Mouse (Mus musculus): ENCODE data around the gene Usp4. TPM values are rescaled to one million over a fixed set of nuclear protein-coding genes. Genes with fewer than 3 reads are reported as not detected.

The Usp4 gene
- polyA plus RNA-seq (2015; fragmentation: Nextera tagmentation; extraction: Ambion mirVana), result 113 and 119 TPM in 2 replicates

GRCm38 (mm10) chr9:108347540-108348289 lies at the start of gene Usp4:
Gene Usp4 (plus strand): TSS chr9:108347853.
- Histone ChIP-seq H3K9ac (replicated peaks; ENCODE audit: low read length) (peak within 1 kb of the TSS; percentile 75), H3K27ac (ENCODE audit: low read length) (peak within 1 kb of the TSS; percentile 96), H3K4me3 (ENCODE audit: low read length) (peak within 1 kb of the TSS; percentile 63), H3K4me2 (replicated peaks; ENCODE audit: low read depth, low read length) (peak within 1 kb of the TSS; percentile 80), H3K27me3 (ENCODE audit: insufficient read depth, low read length) (no peaks in the 10 kb centered on the region), H3K4me1 (ENCODE audit: insufficient read depth, low read length) (peaks cover 21% of the 10 kb centered on the region), H3K9me3 (ENCODE audit: low read length) (no peaks in the 10 kb centered on the region), H3K36me3 (ENCODE audit: insufficient read depth, low read length) (peaks cover 23% of the 10 kb centered on the region)
- under 1% methylated on average over 69 of the region's 75 CpGs for WGBS
- ATAC-seq (ENCODE audit: low FRiP score, low TSS enrichment), result peak; percentile 96

- 73% methylated on average over 3 of the region's 3 CpGs for WGBS
- Histone ChIP-seq H3K4me3 (ENCODE audit: low read length) (no peak overlapping the region), H3K27ac (ENCODE audit: low read length) (no peak overlapping the region), H3K4me1 (ENCODE audit: insufficient read depth, low read length) (peaks cover 11% of the 10 kb centered on the region), H3K4me2 (replicated peaks; ENCODE audit: low read depth, low read length) (no peak overlapping the region), H3K9ac (replicated peaks; ENCODE audit: low read length) (no peak overlapping the region), H3K9me3 (ENCODE audit: low read length) (no peaks in the 10 kb centered on the region), H3K36me3 (ENCODE audit: insufficient read depth, low read length) (peaks cover 22% of the 10 kb centered on the region), H3K27me3 (ENCODE audit: insufficient read depth, low read length) (no peaks in the 10 kb centered on the region)
- no peak for ATAC-seq (ENCODE audit: low FRiP score, low TSS enrichment)
Observed at GRCm38 (mm10) chr9:108301853-108302252, 45.8 kb upstream of the Usp4 start.

GRCm38 (mm10) chr9:108304716-108305115 lies 42.9 kb upstream of the Usp4 start:
- WGBS, result 84% methylated on average over 4 of the region's 4 CpGs
- Histone ChIP-seq H3K4me3 (ENCODE audit: low read length) (peak overlapping the region; percentile 92), H3K27ac (ENCODE audit: low read length) (no peak overlapping the region)

GRCm38 (mm10) chr9:108305170-108305569 lies 42.5 kb upstream of the Usp4 start:
- Histone ChIP-seq H3K4me2 (replicated peaks; ENCODE audit: low read depth, low read length) (peak overlapping the region; percentile 88), H3K27me3 (ENCODE audit: insufficient read depth, low read length) (no peaks in the 10 kb centered on the region), H3K4me1 (ENCODE audit: insufficient read depth, low read length) (peaks cover 35% of the 10 kb centered on the region), H3K4me3 (ENCODE audit: low read length) (peak overlapping the region; percentile 92), H3K9me3 (ENCODE audit: low read length) (no peaks in the 10 kb centered on the region), H3K9ac (replicated peaks; ENCODE audit: low read length) (peak overlapping the region; percentile 81), H3K27ac (ENCODE audit: low read length) (peak overlapping the region; percentile 100), H3K36me3 (ENCODE audit: insufficient read depth, low read length) (peaks cover 22% of the 10 kb centered on the region)
- no peak for ATAC-seq (ENCODE audit: low FRiP score, low TSS enrichment)
- WGBS, result 0% methylated on average over 1 of the region's 1 CpGs

More at GRCm38 (mm10) chr9:108304716-108305115, 42.9 kb upstream of the Usp4 start:
- Histone ChIP-seq H3K36me3 (ENCODE audit: insufficient read depth, low read length) (peaks cover 22% of the 10 kb centered on the region), H3K4me2 (replicated peaks; ENCODE audit: low read depth, low read length) (peak overlapping the region; percentile 88), H3K4me1 (ENCODE audit: insufficient read depth, low read length) (peaks cover 31% of the 10 kb centered on the region), H3K9me3 (ENCODE audit: low read length) (no peaks in the 10 kb centered on the region), H3K27me3 (ENCODE audit: insufficient read depth, low read length) (no peaks in the 10 kb centered on the region), H3K9ac (replicated peaks; ENCODE audit: low read length) (peak overlapping the region; percentile 81)
- ATAC-seq (ENCODE audit: low FRiP score, low TSS enrichment), result no peak

GRCm38 (mm10) chr9:108305629-108306520 lies 41.8 kb upstream of the Usp4 start, which contains the start of the genes Rhoa and Tcta:
Gene Rhoa (plus strand): TSS chr9:108306129.
Gene Tcta (minus strand): TSS chr9:108306160.
- H3K4me1 ChIP-seq (ENCODE audit: insufficient read depth, low read length), result peaks cover 41% of the 10 kb centered on the region
- peak within 1 kb of the TSS; percentile 88 for H3K4me2 ChIP-seq (replicated peaks; ENCODE audit: low read depth, low read length)
- ATAC-seq (ENCODE audit: low FRiP score, low TSS enrichment), result peak; percentile 97
- no peaks in the 10 kb centered on the region for H3K9me3 ChIP-seq (ENCODE audit: low read length)
- peak within 1 kb of the TSS; percentile 97 for H3K9ac ChIP-seq (replicated peaks; ENCODE audit: low read length)
- peak within 1 kb of the TSS; percentile 100 for H3K27ac ChIP-seq (ENCODE audit: low read length)
- peaks cover 22% of the 10 kb centered on the region for H3K36me3 ChIP-seq (ENCODE audit: insufficient read depth, low read length)
- peak within 1 kb of the TSS; percentile 92 for H3K4me3 ChIP-seq (ENCODE audit: low read length)
- under 1% methylated on average over 72 of the region's 81 CpGs for WGBS
- H3K27me3 ChIP-seq (ENCODE audit: insufficient read depth, low read length), result no peaks in the 10 kb centered on the region

GRCm38 (mm10) chr9:108306571-108306980 lies 41.1 kb upstream of the Usp4 start:
- 0% methylated on average over 46 of the region's 51 CpGs for WGBS
- ATAC-seq (ENCODE audit: low FRiP score, low TSS enrichment), result peak; percentile 87
- Histone ChIP-seq H3K4me3 (ENCODE audit: low read length) (peak overlapping the region; percentile 92), H3K27me3 (ENCODE audit: insufficient read depth, low read length) (no peaks in the 10 kb centered on the region), H3K9ac (replicated peaks; ENCODE audit: low read length) (peak overlapping the region; percentile 97), H3K9me3 (ENCODE audit: low read length) (no peaks in the 10 kb centered on the region), H3K4me1 (ENCODE audit: insufficient read depth, low read length) (peaks cover 41% of the 10 kb centered on the region), H3K4me2 (replicated peaks; ENCODE audit: low read depth, low read length) (peak overlapping the region; percentile 85), H3K36me3 (ENCODE audit: insufficient read depth, low read length) (peaks cover 18% of the 10 kb centered on the region), H3K27ac (ENCODE audit: low read length) (peak overlapping the region; percentile 100)

- no peak for ATAC-seq (ENCODE audit: low FRiP score, low TSS enrichment)
- WGBS, result 5% methylated on average over 12 of the region's 12 CpGs
- H3K27me3 ChIP-seq (ENCODE audit: insufficient read depth, low read length), result no peaks in the 10 kb centered on the region
Observed at GRCm38 (mm10) chr9:108307021-108307807, 40.4 kb upstream of the Usp4 start.

GRCm38 (mm10) chr9:108308141-108308540 lies 39.5 kb upstream of the Usp4 start:
- no peak for ATAC-seq (ENCODE audit: low FRiP score, low TSS enrichment)
- no peak overlapping the region for H3K27ac ChIP-seq (ENCODE audit: low read length)
- WGBS, result 46% methylated on average over 2 of the region's 2 CpGs
- H3K9ac ChIP-seq (replicated peaks; ENCODE audit: low read length), result peak overlapping the region; percentile 60
- peak overlapping the region; percentile 92 for H3K4me3 ChIP-seq (ENCODE audit: low read length)
- peaks cover 44% of the 10 kb centered on the region for H3K4me1 ChIP-seq (ENCODE audit: insufficient read depth, low read length)
- H3K4me2 ChIP-seq (replicated peaks; ENCODE audit: low read depth, low read length), result peak overlapping the region; percentile 85
- no peaks in the 10 kb centered on the region for H3K9me3 ChIP-seq (ENCODE audit: low read length)
- H3K36me3 ChIP-seq (ENCODE audit: insufficient read depth, low read length), result peaks cover 6% of the 10 kb centered on the region
- no peaks in the 10 kb centered on the region for H3K27me3 ChIP-seq (ENCODE audit: insufficient read depth, low read length)

More at GRCm38 (mm10) chr9:108307021-108307807, 40.4 kb upstream of the Usp4 start:
- H3K9ac ChIP-seq (replicated peaks; ENCODE audit: low read length), result peak overlapping the region; percentile 97
- peak overlapping the region; percentile 85 for H3K4me2 ChIP-seq (replicated peaks; ENCODE audit: low read depth, low read length)
- peaks cover 44% of the 10 kb centered on the region for H3K4me1 ChIP-seq (ENCODE audit: insufficient read depth, low read length)
- no peaks in the 10 kb centered on the region for H3K9me3 ChIP-seq (ENCODE audit: low read length)
- peak overlapping the region; percentile 92 for H3K4me3 ChIP-seq (ENCODE audit: low read length)
- peaks cover 14% of the 10 kb centered on the region for H3K36me3 ChIP-seq (ENCODE audit: insufficient read depth, low read length)
- H3K27ac ChIP-seq (ENCODE audit: low read length), result peak overlapping the region; percentile 100

- WGBS, result 88% methylated on average over 3 of the region's 3 CpGs
- Histone ChIP-seq H3K27ac (ENCODE audit: low read length) (no peak overlapping the region), H3K4me1 (ENCODE audit: insufficient read depth, low read length) (no peaks in the 10 kb centered on the region), H3K36me3 (ENCODE audit: insufficient read depth, low read length) (peaks cover 20% of the 10 kb centered on the region), H3K9ac (replicated peaks; ENCODE audit: low read length) (no peak overlapping the region), H3K4me2 (replicated peaks; ENCODE audit: low read depth, low read length) (no peak overlapping the region), H3K4me3 (ENCODE audit: low read length) (no peak overlapping the region), H3K27me3 (ENCODE audit: insufficient read depth, low read length) (no peaks in the 10 kb centered on the region), H3K9me3 (ENCODE audit: low read length) (no peaks in the 10 kb centered on the region)
- no peak for ATAC-seq (ENCODE audit: low FRiP score, low TSS enrichment)
Observed at GRCm38 (mm10) chr9:108317572-108317971, 30.1 kb upstream of the Usp4 start.
